Mouse (Mus musculus) Patski (cell line): ENCODE data around the gene Cryzl1. TPM values are rescaled to one million over a fixed set of nuclear protein-coding genes. Genes with fewer than 3 reads are reported as not detected.

Experiments used
- ATAC-seq: fragments of 100-300 bp; one replicate; pipeline ENCODE4 v1.8.0; 2021
- CTCF ChIA-PET: fragments of 350-600 bp; sonication (Branson Sonifier 250); formaldehyde crosslinking; loops from one replicate; lab custom pipeline; 2022; ENCODE audit warnings: inconsistent platforms; lab: Charles Lee
- POLR2A ChIA-PET: fragments of 350-600 bp; sonication (Branson Sonifier 250); formaldehyde crosslinking; loops from one replicate; lab custom pipeline; 2022; ENCODE audit warnings: antibody characterized with exemption, inconsistent platforms; lab: Charles Lee
- DNase-seq: peaks from one replicate; pipeline ENCODE4 v3.0.0-alpha.2; 2011; ENCODE audit warnings: low read depth, low spot score
- H3K27me3 ChIP-seq: fragments of 371-371 bp; one replicate; pipeline ENCODE4 v1.5.1; 2021
- CTCF ChIP-seq: fragments of 100-300 bp; IDR thresholded peaks from one replicate; pipeline ENCODE4 v1.5.1; 2021
- in situ Hi-C: fragments of 300-500 bp; cut with MboI; formaldehyde crosslinking; loops from 3 replicates; pipeline ENCODE4 v1.11.1; 2018; ENCODE audit warnings: low pct_unique_long_range_greater_than_20kb, mixed read lengths
- polyA plus RNA-seq: library from polyadenylated mRNA; unstranded; gene quantifications from one replicate; pipeline ENCODE4 v1.2.3, GENCODE M21; 2021

Gene Cryzl1
- polyA plus RNA-seq, 1 experiment from 2014 or later = 82.3 TPM

GRCm38 (mm10) chr16:91659798-91660197 is 69.0 kb downstream of the Cryzl1 start:
- CTCF ChIA-PET = interaction anchor here (1.1 kb wide), 1 partner anchor 11 kb away, joined by 3 read pairs; no protein-coding TSS in a partner anchor
- no peak for TF ChIP-seq CTCF
- no peak for DNase-seq
- in situ Hi-C loops = no loop called here
- no peak for ATAC-seq
- no peaks in the 10 kb centered on the region for H3K27me3 ChIP-seq
- POLR2A ChIA-PET = no interaction called here

GRCm38 (mm10) chr16:91658471-91658870 is 70.3 kb downstream of the Cryzl1 start:
- CTCF ChIA-PET = no interaction called here
- in situ Hi-C loops = no loop called here

GRCm38 (mm10) chr16:91657285-91657684 is 71.5 kb downstream of the Cryzl1 start:
- no peaks in the 10 kb centered on the region for H3K27me3 ChIP-seq
- in situ Hi-C loops = no loop called here
- CTCF ChIA-PET = no interaction called here
- no peak for DNase-seq
- POLR2A ChIA-PET = interaction anchor here (0.6 to 1.5 kb wide), 2 partner anchors 10 to 68 kb away, joined by 4 to 5 read pairs; partner anchors contain the start of gene Son
- ATAC-seq = no peak
- TF ChIP-seq CTCF = no peak

More at GRCm38 (mm10) chr16:91658471-91658870, 70.3 kb downstream of the Cryzl1 start:
- H3K27me3 ChIP-seq = no peaks in the 10 kb centered on the region
- no peak for DNase-seq
- no peak for TF ChIP-seq CTCF
- POLR2A ChIA-PET = no interaction called here
- ATAC-seq = no peak

- POLR2A ChIA-PET = interaction anchor here (0.7 kb wide), 1 partner anchor 12 kb away, joined by 3 read pairs; no protein-coding TSS in a partner anchor
- DNase-seq (no peak), ATAC-seq (no peak)
- CTCF ChIA-PET = no interaction called here
- TF ChIP-seq CTCF = no peak
- H3K27me3 ChIP-seq = no peaks in the 10 kb centered on the region
- in situ Hi-C loops = no loop called here
Measured at GRCm38 (mm10) chr16:91655285-91655684, 73.5 kb downstream of the Cryzl1 start.

GRCm38 (mm10) chr16:91652191-91652590 is 76.6 kb downstream of the Cryzl1 start:
- ChIA-PET CTCF (no interaction called here), POLR2A (no interaction called here)
- ATAC-seq (no peak), DNase-seq (no peak)
- in situ Hi-C loops = no loop called here
- no peak for TF ChIP-seq CTCF
- no peaks in the 10 kb centered on the region for H3K27me3 ChIP-seq

GRCm38 (mm10) chr16:91649781-91650180 is 79.0 kb downstream of the Cryzl1 start:
- POLR2A ChIA-PET = no interaction called here
- H3K27me3 ChIP-seq = no peaks in the 10 kb centered on the region
- CTCF ChIA-PET = no interaction called here
- no peak for TF ChIP-seq CTCF
- DNase-seq (no peak), ATAC-seq (no peak)
- in situ Hi-C loops = no loop called here

GRCm38 (mm10) chr16:91649246-91649645 is 79.5 kb downstream of the Cryzl1 start:
- no peaks in the 10 kb centered on the region for H3K27me3 ChIP-seq
- CTCF ChIA-PET = no interaction called here
- POLR2A ChIA-PET = interaction anchor here (0.6 to 0.7 kb wide), 3 partner anchors 22 to 273 kb away, joined by 4 to 12 read pairs (median 4); partner anchors contain the start of gene Tmem50b
- in situ Hi-C loops = no loop called here
- ATAC-seq = no peak
- no peak for DNase-seq
- no peak for TF ChIP-seq CTCF

GRCm38 (mm10) chr16:91648220-91648550 is 80.6 kb downstream of the Cryzl1 start:
- DNase-seq = peak; percentile 13

GRCm38 (mm10) chr16:91647461-91648219 is 81.1 kb downstream of the Cryzl1 start, which contains the start of gene Son:
TSS of gene Son (plus strand) at chr16:91647506.
- peak; percentile 95 for ATAC-seq
- in situ Hi-C loops = no loop called here
- CTCF ChIA-PET = interaction anchor here (1.6 kb wide), 1 partner anchor 9 kb away, joined by 5 read pairs; no protein-coding TSS in a partner anchor
- no peak for TF ChIP-seq CTCF
- peak; percentile 84 for DNase-seq
- H3K27me3 ChIP-seq = no peaks in the 10 kb centered on the region
- POLR2A ChIA-PET = interaction anchor here (0.7 to 1.5 kb wide), 6 partner anchors 9 to 152 kb away, joined by 3 to 7 read pairs (median 3); no protein-coding TSS in a partner anchor

More at GRCm38 (mm10) chr16:91648220-91648550, 80.6 kb downstream of the Cryzl1 start:
- peak; percentile 22 for ATAC-seq
- in situ Hi-C loops = no loop called here
- ChIA-PET POLR2A (interaction anchor here (0.7 to 1.5 kb wide), 3 partner anchors 9 to 108 kb away, joined by 3 to 7 read pairs (median 5); no protein-coding TSS in a partner anchor), CTCF (interaction anchor here (1.6 kb wide), 1 partner anchor 9 kb away, joined by 5 read pairs; no protein-coding TSS in a partner anchor)
- no peaks in the 10 kb centered on the region for H3K27me3 ChIP-seq
- TF ChIP-seq CTCF = no peak

- CTCF ChIA-PET = interaction anchor here (1.6 kb wide), 1 partner anchor 8 kb away, joined by 5 read pairs; no protein-coding TSS in a partner anchor
Measured at GRCm38 (mm10) chr16:91646681-91647419, 81.9 kb downstream of the Cryzl1 start, which contains the start of gene Gart. TSS of gene Gart (minus strand) at chr16:91646952.

More at GRCm38 (mm10) chr16:91646681-91647419, 81.9 kb downstream of the Cryzl1 start, which contains the start of gene Gart:
- TF ChIP-seq CTCF = no peak
- DNase-seq (peak; percentile 43), ATAC-seq (peak; percentile 92)
- in situ Hi-C loops = no loop called here
- H3K27me3 ChIP-seq = no peaks in the 10 kb centered on the region
- POLR2A ChIA-PET = interaction anchor here (0.6 to 1.5 kb wide), 6 partner anchors 10 to 151 kb away, joined by 3 to 7 read pairs (median 3); partner anchors contain the start of gene Dnajc28
